Mouse (Mus musculus) olfactory bulb, adult 2 months (tissue): ENCODE measurements around the gene Actc1.

ENCODE experiments used
- CTCF ChIP-seq: fragments of 200-500 bp; IDR thresholded peaks from 2 replicates; pipeline ENCODE4 v1.5.1; 2012; ENCODE audit warnings: low read depth, mild to moderate bottlenecking, low read length, moderate library complexity; ENCODE audit not compliant: insufficient read depth
- POLR2A ChIP-seq: fragments of 200-500 bp; IDR thresholded peaks from 2 replicates; pipeline ENCODE4 v1.6.1; 2012; ENCODE audit warnings: mild to moderate bottlenecking, low read depth, low read length, moderate library complexity; ENCODE audit not compliant: insufficient read depth

- TF ChIP-seq CTCF (no peak), POLR2A (no peak)
Measured at GRCm38 (mm10) chr2:114097627-114098026, 44.3 kb upstream of the Actc1 start.
